Mouse (Mus musculus): ENCODE measurements around the gene Cyp2u1. TPM values are rescaled to one million over a fixed set of nuclear protein-coding genes. Genes with fewer than 3 reads are reported as not detected.

Gene Cyp2u1
- polyA plus RNA-seq, 1 experiment from 2014 or later: 3.4 TPM

DNA sequence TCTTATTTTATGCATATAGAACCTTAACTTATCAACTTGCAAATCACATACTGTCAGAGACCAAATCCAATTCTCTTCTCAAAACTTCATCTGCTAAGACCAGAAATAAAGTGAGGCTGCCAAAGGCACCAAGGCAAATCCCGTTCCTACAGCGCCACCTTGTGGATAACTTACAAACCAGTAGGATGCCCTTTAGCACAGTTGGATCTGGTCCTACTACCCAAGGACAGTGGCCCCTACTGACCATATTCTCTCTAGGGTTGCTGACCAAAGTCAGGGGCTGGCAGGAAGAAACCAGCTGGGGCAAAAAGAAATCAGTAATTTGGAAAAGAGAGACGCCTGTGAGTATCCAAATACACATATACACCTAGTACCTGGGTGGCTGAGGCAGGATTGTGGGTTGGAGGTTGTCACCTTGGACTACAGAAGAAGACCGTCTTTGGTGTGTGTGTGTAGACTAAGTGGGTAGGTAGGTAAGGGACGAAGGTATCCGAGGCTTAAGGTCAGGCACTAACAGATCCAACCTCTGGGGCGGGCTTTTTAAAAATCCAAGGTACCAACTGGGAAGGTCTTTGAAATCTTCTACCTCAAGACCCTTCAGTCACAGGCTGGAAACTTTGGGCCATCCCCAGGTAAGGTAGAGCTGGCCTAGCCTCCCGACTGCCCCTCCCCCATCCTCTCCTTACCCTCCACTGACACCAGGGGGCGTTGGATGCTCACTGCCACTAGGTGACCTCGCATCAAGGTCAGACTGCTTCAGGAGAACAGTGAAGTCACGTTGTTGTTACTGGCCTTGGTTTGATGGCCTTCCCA lies 57.1 kb downstream of the Cyp2u1 start:
- H3K4me1 ChIP-seq (ENCODE audit: control insufficient read depth, insufficient read depth, low read length): no peaks in the 10 kb centered on the region
- H3K9ac ChIP-seq (ENCODE audit: low read length): no peak overlapping the region
- H3K9me3 ChIP-seq (replicated peaks; ENCODE audit: control insufficient read depth, low read length): no peaks in the 10 kb centered on the region
- H3K36me3 ChIP-seq (ENCODE audit: control insufficient read depth, insufficient read depth, low read length): no peaks in the 10 kb centered on the region
- no peak overlapping the region for H3K4me2 ChIP-seq (ENCODE audit: low read length)
- DNase-seq (ENCODE audit: low spot score) (peak; percentile 86), ATAC-seq (peak; percentile 67)
- 57% methylated on average over 11 of the region's 11 CpGs for WGBS
- no peak overlapping the region for H3K4me3 ChIP-seq (ENCODE audit: low read depth, low read length)
- no peak overlapping the region for H3K27ac ChIP-seq (ENCODE audit: low read depth, low read length)
- no peaks in the 10 kb centered on the region for H3K27me3 ChIP-seq (replicated peaks; ENCODE audit: control insufficient read depth, insufficient read depth, low read length)

Other genes starting within 250 kb of the Cyp2u1 start
- 15.6 and 16.5 TPM in 2 replicates for gene Lef1, start 192.8 kb downstream of the Cyp2u1 start, polyA plus RNA-seq (2014; fragmentation: Nextera tagmentation; extraction: Ambion mirVana)
- 31.1 and 34.1 TPM in 2 replicates for gene Hadh, start 31.1 kb downstream of the Cyp2u1 start, polyA plus RNA-seq (2014; fragmentation: Nextera tagmentation; extraction: Ambion mirVana)
- 1.5 and 1.9 TPM in 2 replicates for gene Sgms2, start 188.2 kb upstream of the Cyp2u1 start, polyA plus RNA-seq (2014; fragmentation: Nextera tagmentation; extraction: Ambion mirVana)